Mouse (Mus musculus) myocyte (in vitro differentiated cells): Measurements from ENCODE around the gene Tnfsf8. TPM values are rescaled to one million over a fixed set of nuclear protein-coding genes. Genes with fewer than 3 reads are reported as not detected.

Source experiments
- H3K27me3 ChIP-seq: one replicate; pipeline ENCODE4 v1.6.1; 2011; ENCODE audit not compliant: control insufficient read depth, insufficient read depth, insufficient read length
- H3K36me3 ChIP-seq: one replicate; pipeline ENCODE4 v1.6.1; 2011; ENCODE audit not compliant: control insufficient read depth, insufficient read depth
- H3K4me2 ChIP-seq: one replicate; pipeline ENCODE4 v1.6.1; 2011; ENCODE audit warnings: low read depth, control low read depth
- H3K4me3 ChIP-seq: one replicate; pipeline ENCODE4 v1.5.1; 2011; ENCODE audit warnings: mild to moderate bottlenecking, control low read depth, moderate library complexity
- H3K79me2 ChIP-seq: one replicate; pipeline ENCODE4 v1.6.1; 2011; ENCODE audit not compliant: control insufficient read depth, insufficient read depth
- H3ac ChIP-seq: one replicate; pipeline ENCODE4 v1.6.1; 2011; ENCODE audit not compliant: control insufficient read depth, insufficient read length
- CEBPB ChIP-seq: IDR thresholded peaks from 2 replicates; pipeline ENCODE4 v1.6.1; 2011; ENCODE audit warnings: mild to moderate bottlenecking, moderate library complexity; ENCODE audit not compliant: poor library complexity, insufficient read depth, severe bottlenecking
- E2F4 ChIP-seq: IDR thresholded peaks from one replicate; pipeline ENCODE4 v1.6.1; 2011; ENCODE audit warnings: mild to moderate bottlenecking, control low read depth, moderate library complexity; ENCODE audit not compliant: insufficient read depth
- MAX ChIP-seq: IDR thresholded peaks from one replicate; pipeline ENCODE4 v1.6.1; 2011; ENCODE audit warnings: low read depth, mild to moderate bottlenecking, control low read depth
- MYOD1 ChIP-seq, 3 experiments: IDR thresholded peaks; one replicate each; pipeline ENCODE4 v1.6.1; 2011; ENCODE audit warnings: control low read depth in 2 of 3, low read depth in 2 of 3, mild to moderate bottlenecking in 2 of 3, moderate library complexity in 1 of 3; ENCODE audit not compliant: insufficient read length in 2 of 3, control insufficient read depth in 1 of 3
- MYOG ChIP-seq, 3 experiments: IDR thresholded peaks; one replicate each; pipeline ENCODE4 v1.6.1; 2011; ENCODE audit warnings: control low read depth in 2 of 3, low read depth in 2 of 3, mild to moderate bottlenecking in 2 of 3; ENCODE audit not compliant: insufficient read length in 2 of 3, control insufficient read depth in 1 of 3, insufficient read depth in 1 of 3
- POLR2A ChIP-seq: IDR thresholded peaks from one replicate; pipeline ENCODE4 v1.6.1; 2011; ENCODE audit warnings: low read depth, mild to moderate bottlenecking, control low read depth, moderate library complexity; ENCODE audit not compliant: insufficient read length
- POLR2AphosphoS2 ChIP-seq: IDR thresholded peaks from one replicate; pipeline ENCODE4 v1.6.1; 2011; ENCODE audit warnings: low read depth, control low read depth; ENCODE audit not compliant: insufficient read length
- REST ChIP-seq: IDR thresholded peaks from one replicate; pipeline ENCODE4 v1.6.1; 2011; ENCODE audit warnings: mild to moderate bottlenecking, control low read depth, moderate library complexity; ENCODE audit not compliant: insufficient read depth, insufficient read length
- SRF ChIP-seq: IDR thresholded peaks from one replicate; pipeline ENCODE4 v1.6.1; 2011; ENCODE audit warnings: low read depth; ENCODE audit not compliant: control insufficient read depth, insufficient read length
- TCF12 ChIP-seq: IDR thresholded peaks from one replicate; pipeline ENCODE4 v1.6.1; 2011; ENCODE audit warnings: mild to moderate bottlenecking, control low read depth; ENCODE audit not compliant: poor library complexity, insufficient read depth, severe bottlenecking
- TCF3 ChIP-seq: IDR thresholded peaks from one replicate; pipeline ENCODE4 v1.6.1; 2011; ENCODE audit warnings: low read depth, control low read depth; ENCODE audit not compliant: insufficient read length
- USF1 ChIP-seq: IDR thresholded peaks from one replicate; pipeline ENCODE4 v1.6.1; 2011; ENCODE audit warnings: low read depth, mild to moderate bottlenecking, control low read depth, moderate library complexity
- polyA plus RNA-seq: library from polyadenylated mRNA; unstranded; fragments of >200 nt; fragmentation: generic; extraction: Trizol; gene quantifications from one replicate; pipeline ENCODE4 v1.2.1, GENCODE M21; 2012; ENCODE audit warnings: missing spikeins

The Tnfsf8 gene
- polyA plus RNA-seq, 1 experiment = 0.02 TPM

DNA sequence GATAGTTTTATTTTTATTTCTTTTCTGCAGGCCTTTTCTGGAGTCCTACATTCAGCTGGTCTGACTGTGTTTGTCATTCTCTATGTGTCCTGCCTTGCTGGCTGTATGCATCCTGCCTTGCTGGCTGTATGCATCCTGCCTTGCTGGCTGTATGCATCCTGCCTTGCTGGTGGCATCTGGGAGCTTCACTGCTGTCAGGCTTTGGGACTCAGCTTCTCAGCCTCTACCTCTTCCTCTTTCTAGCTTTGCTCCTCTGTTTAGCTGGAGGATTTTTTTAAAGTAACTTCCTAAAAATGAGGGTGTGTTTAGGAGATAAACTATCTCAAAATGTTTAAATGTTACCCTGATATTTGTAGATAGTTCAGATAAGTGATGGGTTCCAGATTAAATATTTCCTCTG lies 36.0 kb upstream of the Tnfsf8 start:
- Histone ChIP-seq H3K27me3 (no peaks in the 10 kb centered on the region), H3K36me3 (no peaks in the 10 kb centered on the region)

GRCm38 (mm10) chr4:63886156-63886555 lies 25.0 kb upstream of the Tnfsf8 start:
- TF ChIP-seq TCF3 (no peak), CEBPB (no peak), SRF (no peak), TCF12 (no peak), MYOG (IDR thresholded peaks at IDR 0.05; ENCODE audit: control insufficient read depth in 1 of 3, insufficient read depth in 1 of 3, insufficient read length in 2 of 3, low read depth in 2 of 3) (no peak), MYOD1 (IDR thresholded peaks at IDR 0.05; ENCODE audit: control insufficient read depth in 1 of 3, insufficient read length in 2 of 3, low read depth in 2 of 3) (no peak), E2F4 (no peak), REST (no peak), POLR2AphosphoS2 (no peak), MAX (no peak), POLR2A (no peak)
- H3K36me3 ChIP-seq = no peaks in the 10 kb centered on the region
- no peaks in the 10 kb centered on the region for H3K79me2 ChIP-seq
- no peak overlapping the region for H3K4me3 ChIP-seq
- H3ac ChIP-seq = no peak overlapping the region
- H3K4me2 ChIP-seq = no peak overlapping the region
- H3K27me3 ChIP-seq = no peaks in the 10 kb centered on the region

More for the DNA sequence above, 36.0 kb upstream of the Tnfsf8 start:
- Histone ChIP-seq H3K79me2 (no peaks in the 10 kb centered on the region), H3K4me3 (no peak overlapping the region), H3ac (no peak overlapping the region), H3K4me2 (no peak overlapping the region)
- no peak for TF ChIP-seq USF1
- no peak for TF ChIP-seq E2F4
- TF ChIP-seq TCF12 = no peak
- TF ChIP-seq CEBPB = no peak
- no peak for TF ChIP-seq MYOD1 (IDR thresholded peaks at IDR 0.05; ENCODE audit: control insufficient read depth in 1 of 3, insufficient read length in 2 of 3, low read depth in 2 of 3)
- TF ChIP-seq MYOG (IDR thresholded peaks at IDR 0.05; ENCODE audit: control insufficient read depth in 1 of 3, insufficient read depth in 1 of 3, insufficient read length in 2 of 3, low read depth in 2 of 3) = no peak
- TF ChIP-seq TCF3 = no peak

DNA sequence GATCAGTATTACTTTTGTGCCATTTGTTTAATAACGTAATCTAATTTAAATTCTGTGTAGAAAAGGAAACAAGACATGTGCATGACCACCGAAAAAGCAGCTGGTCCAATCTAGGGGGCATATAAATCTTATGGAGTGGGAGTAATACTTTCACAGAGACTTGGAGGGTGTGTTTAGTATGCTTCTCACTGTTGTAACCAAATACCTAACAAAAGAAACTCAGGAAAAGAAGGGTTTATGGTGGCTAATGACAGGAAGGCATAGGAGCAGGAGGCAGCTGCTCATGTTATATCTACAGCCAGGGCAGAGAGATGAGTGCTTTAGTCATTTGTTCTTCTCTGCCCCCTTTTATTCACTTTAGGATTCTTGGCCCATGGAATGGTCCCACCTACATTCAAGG lies 15.6 kb upstream of the Tnfsf8 start:
- Histone ChIP-seq H3K4me3 (no peak overlapping the region), H3K4me2 (no peak overlapping the region), H3K36me3 (no peaks in the 10 kb centered on the region), H3K79me2 (no peaks in the 10 kb centered on the region), H3ac (no peak overlapping the region), H3K27me3 (no peaks in the 10 kb centered on the region)
- TF ChIP-seq POLR2A = no peak
- no peak for TF ChIP-seq SRF
- TF ChIP-seq REST = no peak
- no peak for TF ChIP-seq MAX

DNA sequence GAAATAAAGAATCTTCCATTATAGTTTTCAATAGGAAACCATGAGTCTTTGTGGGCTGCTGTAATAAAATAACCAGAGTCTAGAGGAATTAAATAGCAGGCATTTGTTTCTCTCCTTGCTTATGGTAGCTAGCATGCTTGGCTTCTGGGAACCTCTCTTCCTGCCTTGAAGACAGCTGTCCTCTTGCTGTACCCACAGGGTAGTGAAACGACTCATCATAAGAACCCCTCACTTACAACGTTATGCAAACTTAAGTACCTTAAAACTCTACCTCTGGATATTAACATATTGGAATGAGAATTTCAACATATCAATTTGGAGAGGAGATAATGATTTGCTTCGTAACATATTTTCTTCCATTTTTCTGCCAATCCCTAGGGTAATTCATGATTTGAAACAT lies 14.3 kb upstream of the Tnfsf8 start:
- no peak for TF ChIP-seq MAX
- TF ChIP-seq TCF12 = no peak
- Histone ChIP-seq H3ac (no peak overlapping the region), H3K36me3 (no peaks in the 10 kb centered on the region), H3K27me3 (no peaks in the 10 kb centered on the region), H3K79me2 (no peaks in the 10 kb centered on the region), H3K4me2 (no peak overlapping the region), H3K4me3 (no peak overlapping the region)

GRCm38 (mm10) chr4:63870678-63871077 lies 9.5 kb upstream of the Tnfsf8 start:
- TF ChIP-seq CEBPB = no peak
- no peak for TF ChIP-seq MYOG (IDR thresholded peaks at IDR 0.05; ENCODE audit: control insufficient read depth in 1 of 3, insufficient read depth in 1 of 3, insufficient read length in 2 of 3, low read depth in 2 of 3)
- TF ChIP-seq POLR2AphosphoS2 = no peak
- TF ChIP-seq REST = no peak
- no peak for TF ChIP-seq USF1
- TF ChIP-seq E2F4 = no peak
- no peak for TF ChIP-seq MAX
- H3K79me2 ChIP-seq = no peaks in the 10 kb centered on the region
- no peak overlapping the region for H3ac ChIP-seq
- H3K27me3 ChIP-seq = no peaks in the 10 kb centered on the region
- H3K4me3 ChIP-seq = no peak overlapping the region
- no peaks in the 10 kb centered on the region for H3K36me3 ChIP-seq
- no peak overlapping the region for H3K4me2 ChIP-seq

- Histone ChIP-seq H3ac (no peak overlapping the region), H3K79me2 (no peaks in the 10 kb centered on the region), H3K4me2 (no peak overlapping the region), H3K4me3 (no peak overlapping the region), H3K36me3 (no peaks in the 10 kb centered on the region), H3K27me3 (no peaks in the 10 kb centered on the region)
- no peak for TF ChIP-seq MYOD1 (IDR thresholded peaks at IDR 0.05; ENCODE audit: control insufficient read depth in 1 of 3, insufficient read length in 2 of 3, low read depth in 2 of 3)
- TF ChIP-seq MYOG (IDR thresholded peaks at IDR 0.05; ENCODE audit: control insufficient read depth in 1 of 3, insufficient read depth in 1 of 3, insufficient read length in 2 of 3, low read depth in 2 of 3) = no peak
- no peak for TF ChIP-seq POLR2AphosphoS2
- no peak for TF ChIP-seq TCF3
- TF ChIP-seq SRF = no peak
- no peak for TF ChIP-seq USF1
- no peak for TF ChIP-seq REST
- TF ChIP-seq MAX = no peak
Measured at GRCm38 (mm10) chr4:63868770-63869169, 7.6 kb upstream of the Tnfsf8 start.
